Mouse (Mus musculus) heart, adult 2 months (tissue): ENCODE data around the gene Gm11027. TPM values are rescaled to one million over a fixed set of nuclear protein-coding genes. Genes with fewer than 3 reads are reported as not detected.
A peak's percentile ranks its signal among the peaks of the same experiment; 100 is the strongest.

Experiments
- DNase-seq, 2 experiments: peaks; one replicate each; pipeline ENCODE4 v3.0.0; 2021
- H3K27ac ChIP-seq: fragments of 200-600 bp; 2 replicates; pipeline ENCODE4 v1.8.1; 2022
- H3K27me3 ChIP-seq: fragments of 200-500 bp; 2 replicates; pipeline ENCODE4 v1.6.1; 2012; ENCODE audit warnings: mild to moderate bottlenecking, low read length, inconsistent platforms, mixed read lengths; ENCODE audit not compliant: control insufficient read depth, insufficient read depth
- H3K36me3 ChIP-seq: fragments of 200-500 bp; 2 replicates; pipeline ENCODE4 v1.6.1; 2012; ENCODE audit warnings: low read length, inconsistent platforms; ENCODE audit not compliant: control insufficient read depth, insufficient read depth
- H3K4me1 ChIP-seq: fragments of 200-500 bp; 2 replicates; pipeline ENCODE4 v1.6.1; 2011; ENCODE audit warnings: low read length; ENCODE audit not compliant: control insufficient read depth, insufficient read depth
- H3K4me3 ChIP-seq: fragments of 200-600 bp; 2 replicates; pipeline ENCODE4 v1.8.1; 2022
- H3K79me2 ChIP-seq: fragments of 200-500 bp; replicated peaks from 2 replicates; pipeline ENCODE4 v1.6.1; 2012; ENCODE audit warnings: mild to moderate bottlenecking, inconsistent platforms, low read length, moderate library complexity, mixed read lengths; ENCODE audit not compliant: control insufficient read depth, insufficient read depth
- H3K9ac ChIP-seq: fragments of 200-500 bp; 2 replicates; pipeline ENCODE4 v1.6.1; 2012; ENCODE audit warnings: low read depth, mild to moderate bottlenecking, control low read depth, inconsistent platforms, low read length, mixed read lengths
- CTCF ChIP-seq: fragments of 200-600 bp; IDR thresholded peaks from 2 replicates; pipeline ENCODE4 v1.8.1; 2022; ENCODE audit warnings: antibody characterized with exemption, mild to moderate bottlenecking, moderate library complexity
- EP300 ChIP-seq: fragments of 200-500 bp; IDR thresholded peaks from 2 replicates; pipeline ENCODE4 v1.6.1; 2011; ENCODE audit warnings: low read depth, low read length, control low read depth; ENCODE audit not compliant: insufficient read depth
- POLR2A ChIP-seq: fragments of 200-500 bp; IDR thresholded peaks from 2 replicates; pipeline ENCODE4 v1.6.1; 2011; ENCODE audit warnings: mild to moderate bottlenecking, low read depth, low read length, control low read depth; ENCODE audit not compliant: insufficient read depth
- WGBS: fragments of 180-500 bp; shearing (Covaris S2); methylation state at CpG from one replicate; pipeline ENCODE4 v1.1.7; 2018; 5-methylcytosine and 5-hydroxymethylcytosine counted together
- intact Hi-C: fragments of 180-260 bp; cut with DNase I; formaldehyde crosslinking; loops from one replicate; pipeline ENCODE4 v1.15.1; 2025
- polyA plus RNA-seq: library from polyadenylated mRNA; depleted of rRNA; stranded (reverse); fragments of >200 nt; gene quantifications from 2 replicates; pipeline ENCODE4 v1.2.3, GENCODE M21; 2012
- total RNA-seq, 2 experiments: library from RNA; stranded (reverse); gene quantifications; 2 replicates each; pipeline ENCODE4 v1.2.3; 2021

Gm11027 gene
- total and polyA plus RNA-seq, 3 experiments = not detected

GRCm38 (mm10) chr12:116293599-116294292, 18.6 kb downstream of the Gm11027 start:
- 46% methylated on average over 4 of the region's 4 CpGs for WGBS
- intact Hi-C loops = no loop called here
- Histone ChIP-seq H3K9ac (no peak overlapping the region), H3K79me2 (peaks cover 1% of the 10 kb centered on the region; the same call in 1 of the 2 replicates), H3K36me3 (peaks cover 5% of the 10 kb centered on the region), H3K4me1 (peaks cover 7% of the 10 kb centered on the region), H3K4me3 (no peak overlapping the region), H3K27ac (peak overlapping the region; percentile 67), H3K27me3 (no peaks in the 10 kb centered on the region)
- no peak for TF ChIP-seq EP300
- TF ChIP-seq POLR2A = no peak
- no peak for TF ChIP-seq CTCF
- DNase-seq = no peak

- Histone ChIP-seq H3K4me1 (no peaks in the 10 kb centered on the region; the same call in 1 of the 2 replicates), H3K79me2 (peaks cover 3% of the 10 kb centered on the region), H3K27ac (no peak overlapping the region), H3K36me3 (no peaks in the 10 kb centered on the region), H3K4me3 (no peak overlapping the region), H3K9ac (no peak overlapping the region), H3K27me3 (no peaks in the 10 kb centered on the region)
- intact Hi-C loops = no loop called here
- WGBS = 92% methylated on average over 2 of the region's 2 CpGs
- TF ChIP-seq POLR2A (no peak), CTCF (no peak), EP300 (no peak)
- no peak for DNase-seq
These were observed 24.7 kb downstream of the Gm11027 start for GRCm38 (mm10) chr12:116299906-116300305.

- Histone ChIP-seq H3K27me3 (no peaks in the 10 kb centered on the region), H3K36me3 (no peaks in the 10 kb centered on the region), H3K4me1 (no peaks in the 10 kb centered on the region; the same call in 1 of the 2 replicates), H3K27ac (no peak overlapping the region), H3K4me3 (no peak overlapping the region), H3K9ac (no peak overlapping the region), H3K79me2 (peaks cover 3% of the 10 kb centered on the region)
- intact Hi-C loops = no loop called here
- no peak for DNase-seq
- TF ChIP-seq POLR2A (no peak), EP300 (no peak), CTCF (no peak)
These were observed 27.0 kb downstream of the Gm11027 start for GRCm38 (mm10) chr12:116302181-116302580.

- H3K27me3 ChIP-seq = no peaks in the 10 kb centered on the region
- H3K27ac ChIP-seq = no peak overlapping the region
- TF ChIP-seq POLR2A (no peak), CTCF (no peak), EP300 (no peak)
- no peaks in the 10 kb centered on the region for H3K36me3 ChIP-seq
- intact Hi-C loops = no loop called here
- H3K4me3 ChIP-seq = no peak overlapping the region
- WGBS = 66% methylated on average over 1 of the region's 1 CpGs
- DNase-seq = peak in 1 of 2 experiments; percentile 17
- peaks cover 3% of the 10 kb centered on the region for H3K4me1 ChIP-seq
- H3K79me2 ChIP-seq = peaks cover 5% of the 10 kb centered on the region
- H3K9ac ChIP-seq = no peak overlapping the region
These were observed 30.9 kb downstream of the Gm11027 start for GRCm38 (mm10) chr12:116306042-116306441.

GRCm38 (mm10) chr12:116307870-116308269, 32.7 kb downstream of the Gm11027 start:
- intact Hi-C loops = no loop called here
- Histone ChIP-seq H3K79me2 (peaks cover 5% of the 10 kb centered on the region), H3K27me3 (no peaks in the 10 kb centered on the region), H3K36me3 (no peaks in the 10 kb centered on the region), H3K9ac (no peak overlapping the region), H3K27ac (no peak overlapping the region), H3K4me3 (no peak overlapping the region), H3K4me1 (peaks cover 3% of the 10 kb centered on the region)
- TF ChIP-seq EP300 = no peak
- WGBS = 76% methylated on average over 3 of the region's 3 CpGs
- no peak for DNase-seq

- Histone ChIP-seq H3K27me3 (no peaks in the 10 kb centered on the region), H3K79me2 (peaks cover 5% of the 10 kb centered on the region), H3K36me3 (no peaks in the 10 kb centered on the region), H3K4me1 (peaks cover 3% of the 10 kb centered on the region), H3K4me3 (no peak overlapping the region), H3K9ac (no peak overlapping the region), H3K27ac (no peak overlapping the region)
- 65% methylated on average over 2 of the region's 2 CpGs for WGBS
- no peak for DNase-seq
- intact Hi-C loops = no loop called here
- TF ChIP-seq EP300 (no peak), CTCF (no peak), POLR2A (no peak)
These were observed 33.4 kb downstream of the Gm11027 start for GRCm38 (mm10) chr12:116308612-116309011.
